In the genomic region with DNA sequence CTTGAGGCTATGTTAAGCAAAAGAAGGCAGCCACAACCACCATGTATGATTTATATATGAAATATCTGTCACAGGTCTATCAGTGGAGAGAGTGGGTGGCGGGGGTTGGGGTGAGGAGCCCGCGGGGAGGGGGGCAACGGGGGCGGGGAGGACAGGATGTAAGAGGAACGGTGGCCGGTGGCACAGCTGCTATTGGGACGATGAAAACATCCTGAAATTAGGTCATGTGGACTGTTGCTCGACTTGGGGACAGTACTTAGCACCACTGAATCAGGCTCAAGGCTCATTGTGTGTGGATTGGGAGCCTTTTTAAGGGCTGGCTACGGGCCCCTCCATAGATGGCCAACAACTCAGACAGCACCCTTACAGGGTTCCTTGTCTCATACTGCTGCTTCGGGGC, we compare ENCODE assay signal across 17 mouse cellular contexts.
DNase-seq lines count a peak whose midpoint lies in the region; TF ChIP-seq lines count a peak whose summit lies in the region.
"Had no signal": no experiment of that assay in that cellular context is flagged by ENCODE, and none has a peak within 500 bp of the region (broad histone marks: within the 10 kb centered on the region; RNA-seq: fewer than 3 reads in every experiment).

No protein-coding gene starts in this region.

- H3K27ac ChIP-seq in layer of hippocampus, adult 2 months, result peak overlapping the region; percentile 85
- H3K27ac ChIP-seq in thymus, adult 2 months (ENCODE audit: control insufficient read depth, insufficient read depth, low read length), result no peak overlapping the region
- H3K27ac ChIP-seq: embryonic facial prominence, embryonic 13.5 days; forebrain, embryonic 12.5 days; hindbrain, embryonic 10.5 days; hindbrain, embryonic 14.5 days had no signal

- no peaks in the 10 kb centered on the region for H3K27me3 ChIP-seq in thymus, adult 2 months (ENCODE audit: control insufficient read depth, insufficient read depth, low read length)
- H3K27me3 ChIP-seq: embryonic facial prominence, embryonic 13.5 days; forebrain, embryonic 12.5 days had no signal

- H3K4me1 ChIP-seq in thymus, adult 2 months (replicated peaks; ENCODE audit: control insufficient read depth, insufficient read depth, low read length), result no peaks in the 10 kb centered on the region
- H3K4me1 ChIP-seq: forebrain, embryonic 12.5 days; hindbrain, embryonic 10.5 days had no signal

- no peak for DNase-seq in layer of hippocampus, adult 2 months (ENCODE audit: low spot score in 2 of 2)
- no peak for DNase-seq in layer of hippocampus, adult 18-20 months (ENCODE audit: low spot score in 2 of 2)
- DNase-seq in thymus, postnatal 4 days, result peak; percentile 41
- DNase-seq in thymus, adult 2 months, result no peak
- peak; percentile 30 for DNase-seq in induced T-regulatory cell, adult 2 months (ENCODE audit: low read depth)
- DNase-seq in adrenal gland, postnatal 10 days, result no peak
- no peak for DNase-seq in right cerebral cortex, adult 2 months (ENCODE audit: low spot score in 2 of 2)
- DNase-seq: adrenal gland, postnatal 25 days; cerebellum, adult 18-20 months; cerebellum, adult 9-11 months; cerebellum, postnatal 36 days; gastrocnemius, postnatal 14 days; heart, postnatal 14 days had no signal

- TF ChIP-seq CTCF in layer of hippocampus, adult 2 months (conservative IDR thresholded peaks at IDR 0.05), result no peak
- TF ChIP-seq CTCF in thymus, adult 2 months (IDR thresholded peaks at IDR 0.05; ENCODE audit: borderline replicate concordance, control insufficient read depth, extremely low read depth, insufficient read depth, low read length, poor library complexity), result no peak

- WGBS in thymus, adult 2 months, result 22% methylated on average over 11 of the region's 11 CpGs

- no peak for TF ChIP-seq POLR2A in thymus, adult 2 months (IDR thresholded peaks at IDR 0.05; ENCODE audit: control insufficient read depth, extremely low read depth, insufficient read depth, low read length, poor library complexity)

- H3K4me3 ChIP-seq in layer of hippocampus, adult 2 months, result no peak overlapping the region
- no peak overlapping the region for H3K4me3 ChIP-seq in thymus, adult 2 months (ENCODE audit: control insufficient read depth, insufficient read depth, low read length)
- H3K4me3 ChIP-seq: embryonic facial prominence, embryonic 13.5 days; forebrain, embryonic 12.5 days; hindbrain, embryonic 10.5 days had no signal

- no peaks in the 10 kb centered on the region for H3K36me3 ChIP-seq in thymus, adult 2 months (ENCODE audit: control insufficient read depth, insufficient read depth, low read length)

Comparison
In these comparisons a context has a peak if more than half of its experiments do, and no peak if none do; other contexts are left out.
1. DNase-seq: peak in thymus, postnatal 4 days (single experiment) and induced T-regulatory cell, adult 2 months (single experiment); none in layer of hippocampus, adult 2 months (0 of 2), layer of hippocampus, adult 18-20 months (0 of 2), thymus, adult 2 months (single experiment), adrenal gland, postnatal 10 days (single experiment) and right cerebral cortex, adult 2 months (0 of 2).